Mouse (Mus musculus) cortical plate, adult 2 months (tissue): ENCODE measurements around the gene Lgr6.

ENCODE experiments used
- CTCF ChIP-seq: fragments of 200-500 bp; IDR thresholded peaks from 2 replicates; pipeline ENCODE4 v1.5.1; 2011; ENCODE audit warnings: mild to moderate bottlenecking, control low read depth, low read length; ENCODE audit not compliant: insufficient read depth; ENCODE audit errors: extremely low read depth
- POLR2A ChIP-seq: fragments of 200-500 bp; IDR thresholded peaks from 2 replicates; pipeline ENCODE4 v1.6.1; 2011; ENCODE audit warnings: mild to moderate bottlenecking, low read length, control low read depth; ENCODE audit not compliant: insufficient read depth; ENCODE audit errors: extremely low read depth

DNA sequence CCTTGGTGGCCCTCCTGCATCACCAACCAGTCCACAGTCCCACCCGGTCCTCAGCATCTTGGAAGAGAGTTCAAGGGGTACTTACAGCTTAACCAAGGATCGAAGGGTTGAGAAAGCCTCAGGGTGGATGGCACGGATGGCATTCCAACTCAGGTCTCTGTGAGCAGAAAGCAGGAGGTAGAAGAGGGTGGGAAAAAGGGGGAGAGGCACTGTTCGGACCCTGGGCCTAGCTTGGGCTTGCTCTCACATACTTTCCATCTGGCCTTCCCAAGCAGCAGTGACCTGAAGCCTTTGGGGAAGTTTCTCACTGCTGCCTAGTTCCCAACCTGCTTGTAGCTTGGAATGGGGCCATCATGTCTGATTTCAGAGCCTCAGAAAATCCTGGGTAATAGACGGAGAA lies 107.5 kb downstream of the Lgr6 start:
- TF ChIP-seq POLR2A (no peak), CTCF (no peak)
